Mouse (Mus musculus) kidney, adult 2 months (tissue): ENCODE measurements at regions not wholly inside any gene's neighbourhood (a gene's known extent, or its start where the extent isn't known, plus 50 kb on each side); places are given as distances from the start of the nearest gene placed in this dataset.

Experiments used
- CTCF ChIP-seq: fragments of 200-500 bp; conservative IDR thresholded peaks from 2 replicates; pipeline ENCODE4 v1.5.1; 2011; ENCODE audit warnings: low read depth, mild to moderate bottlenecking, control low read depth, low read length, moderate library complexity, mixed read lengths; ENCODE audit not compliant: insufficient read depth, insufficient read length
- POLR2A ChIP-seq: fragments of 200-500 bp; IDR thresholded peaks from one replicate; pipeline ENCODE4 v1.6.1; 2011; ENCODE audit warnings: low read depth, low read length, control low read depth

DNA sequence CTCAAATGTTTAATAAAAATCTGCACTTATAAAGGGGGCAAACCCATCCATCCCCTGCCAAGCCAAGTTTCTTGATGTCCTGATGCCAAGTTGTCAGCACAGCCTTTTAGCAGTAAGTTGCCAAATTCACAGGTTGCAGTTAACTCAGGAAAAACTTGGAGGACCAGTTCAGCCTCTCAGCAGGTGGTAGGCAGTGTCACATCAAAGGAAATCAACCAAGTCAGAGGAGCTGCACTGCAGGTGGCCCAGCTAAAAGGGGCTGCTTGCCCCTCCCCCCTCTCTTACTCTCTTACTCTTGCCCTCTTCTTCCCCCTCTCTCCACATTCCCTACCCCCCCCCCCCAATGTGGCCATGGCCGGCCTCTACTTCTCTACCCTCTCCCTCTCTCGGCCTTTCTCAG is 415.3 kb upstream of the Slc8a1 start:
- TF ChIP-seq CTCF (no peak), POLR2A (no peak)
